Mouse (Mus musculus) hindbrain, postnatal 0 days (tissue): ENCODE measurements at regions not wholly inside any gene's neighbourhood (a gene's known extent, or its start where the extent isn't known, plus 50 kb on each side); places are given as distances from the start of the nearest gene placed in this dataset.
A peak's percentile ranks its signal among the peaks of the same experiment; 100 is the strongest.

Experiments
- ATAC-seq: fragments of 200-750 bp; cut with Nextera tagmentation; 2 replicates; pipeline ENCODE4 v1.8.0; 2017; ENCODE audit warnings: mild to moderate bottlenecking, moderate TSS enrichment, moderate library complexity
- DNase-seq: peaks from one replicate; pipeline ENCODE4 v3.0.0-alpha.2; 2015; ENCODE audit warnings: low spot score
- H3K27ac ChIP-seq: fragments of 300-500 bp; sonication (generic); 2 replicates; pipeline ENCODE4 v1.5.1; 2014; ENCODE audit warnings: mild to moderate bottlenecking
- H3K27me3 ChIP-seq: fragments of 300-500 bp; sonication (generic); 2 replicates; pipeline ENCODE4 v1.6.1; 2014; ENCODE audit warnings: low read length, mixed read lengths; ENCODE audit not compliant: insufficient read depth
- H3K36me3 ChIP-seq: fragments of 300-500 bp; sonication (generic); 2 replicates; pipeline ENCODE4 v1.6.1; 2014; ENCODE audit warnings: low read length, mixed read lengths; ENCODE audit not compliant: insufficient read depth
- H3K4me1 ChIP-seq: fragments of 300-500 bp; sonication (generic); 2 replicates; pipeline ENCODE4 v1.6.1; 2014; ENCODE audit warnings: antibody characterized with exemption, low read length, mixed read lengths; ENCODE audit not compliant: insufficient read depth
- H3K4me2 ChIP-seq: fragments of 300-500 bp; sonication (generic); 2 replicates; pipeline ENCODE4 v1.6.1; 2014; ENCODE audit warnings: low read depth, mild to moderate bottlenecking, low read length, moderate library complexity, mixed read lengths
- H3K4me3 ChIP-seq: fragments of 300-500 bp; sonication (generic); 2 replicates; pipeline ENCODE4 v1.5.1; 2014; ENCODE audit warnings: low read length
- H3K9ac ChIP-seq: fragments of 300-500 bp; sonication (generic); replicated peaks from 2 replicates; pipeline ENCODE4 v1.6.1; 2014; ENCODE audit warnings: mild to moderate bottlenecking, low read length, moderate library complexity, mixed read lengths
- H3K9me3 ChIP-seq: fragments of 300-500 bp; sonication (generic); 2 replicates; pipeline ENCODE4 v1.6.1; 2016; ENCODE audit warnings: low read length, mixed read lengths
- CTCF ChIP-seq: IDR thresholded peaks from 2 replicates; pipeline ENCODE4 v1.5.1; 2016; ENCODE audit warnings: antibody characterized with exemption, control low read depth, low read depth
- WGBS: fragments of 180-500 bp; shearing (Covaris S2); extraction: QIAGEN DNeasy Blood & Tissue Kit; methylation state at CpG from one replicate; pipeline ENCODE4 v1.1.7; 2014; 5-methylcytosine and 5-hydroxymethylcytosine counted together

DNA sequence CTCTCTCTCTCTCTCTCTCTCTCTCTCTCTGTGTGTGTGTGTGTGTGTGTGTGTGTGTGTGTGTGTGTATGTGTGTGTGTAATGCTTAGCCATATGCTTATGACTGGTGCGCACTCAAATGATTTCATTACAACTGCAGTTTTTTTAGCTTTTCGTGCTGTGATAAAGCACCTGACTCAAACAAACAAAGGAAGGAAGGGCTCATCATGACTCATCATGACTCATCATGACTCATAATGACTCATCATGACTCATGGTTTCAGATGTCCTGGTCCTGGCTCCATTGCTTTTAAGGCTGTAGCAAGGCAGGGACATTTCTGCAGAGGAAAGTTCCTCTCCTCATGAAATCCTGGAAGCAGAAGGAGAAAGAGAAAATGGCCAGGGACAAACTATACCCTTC is 302.9 kb downstream of the Foxa2 start:
- Histone ChIP-seq H3K4me2 (no peak overlapping the region), H3K4me3 (no peak overlapping the region), H3K36me3 (no peaks in the 10 kb centered on the region), H3K9ac (no peak overlapping the region), H3K4me1 (no peaks in the 10 kb centered on the region), H3K9me3 (no peaks in the 10 kb centered on the region), H3K27me3 (no peaks in the 10 kb centered on the region), H3K27ac (no peak overlapping the region)
- no peak for DNase-seq
- no peak for TF ChIP-seq CTCF
- no peak for ATAC-seq
- WGBS, result 84% methylated on average over 2 of the region's 2 CpGs

DNA sequence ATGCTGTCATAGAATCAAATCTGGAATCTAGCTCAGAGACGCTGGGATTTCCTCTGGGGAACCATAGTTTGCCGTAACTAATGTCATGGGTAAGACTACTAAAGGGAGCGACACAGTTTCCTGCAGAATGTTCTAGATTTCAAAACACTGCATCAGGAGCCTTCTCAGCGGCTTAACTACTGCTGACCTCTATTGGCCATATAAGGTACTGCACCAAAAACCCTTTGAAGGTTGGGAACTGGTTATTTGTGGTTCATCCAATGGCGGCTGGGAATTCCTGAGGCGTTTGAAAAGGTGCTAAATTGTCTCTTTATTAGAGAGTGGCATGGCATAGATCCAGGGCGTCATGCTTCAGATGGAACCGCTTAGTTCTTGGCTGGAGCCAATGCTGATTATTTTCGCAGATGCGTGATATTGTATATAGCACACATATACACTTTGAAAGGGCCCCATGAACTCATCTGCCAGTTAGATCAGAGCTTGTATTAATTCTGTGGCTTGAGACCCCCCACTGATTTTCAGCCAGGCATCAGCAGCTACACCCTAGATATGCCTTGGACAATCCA is 308.4 kb downstream of the Foxa2 start:
- Histone ChIP-seq H3K9me3 (no peaks in the 10 kb centered on the region), H3K4me1 (no peaks in the 10 kb centered on the region), H3K36me3 (no peaks in the 10 kb centered on the region), H3K4me3 (no peak overlapping the region), H3K27me3 (no peaks in the 10 kb centered on the region), H3K27ac (no peak overlapping the region), H3K4me2 (no peak overlapping the region), H3K9ac (no peak overlapping the region)
- peak; percentile 90 for TF ChIP-seq CTCF
- 39% methylated on average over 10 of the region's 10 CpGs for WGBS
- DNase-seq (peak; percentile 70), ATAC-seq (peak; percentile 55; the same call in 1 of the 2 replicates)

DNA sequence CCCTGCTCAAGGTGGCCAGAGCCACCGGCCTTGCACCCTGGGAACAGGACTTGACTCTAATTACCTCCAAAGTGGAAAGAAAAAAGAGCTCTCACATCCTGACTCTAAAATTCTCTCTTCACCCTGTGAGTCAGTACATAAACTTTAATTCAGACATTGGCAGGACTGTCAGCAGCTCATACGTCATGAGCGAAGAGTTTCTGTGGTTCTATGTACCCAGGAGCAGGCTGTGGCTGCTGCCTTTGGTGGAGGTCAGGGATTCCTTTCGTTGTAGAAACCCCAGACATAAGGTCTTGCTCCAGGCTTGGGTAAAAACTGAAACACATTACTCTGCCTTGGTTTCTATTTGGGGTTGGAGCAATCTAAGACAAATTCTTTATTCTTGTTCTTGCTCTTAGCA is 319.4 kb downstream of the Foxa2 start:
- ATAC-seq, result no peak
- WGBS, result 84% methylated on average over 4 of the region's 4 CpGs
- no peaks in the 10 kb centered on the region for H3K9me3 ChIP-seq

DNA sequence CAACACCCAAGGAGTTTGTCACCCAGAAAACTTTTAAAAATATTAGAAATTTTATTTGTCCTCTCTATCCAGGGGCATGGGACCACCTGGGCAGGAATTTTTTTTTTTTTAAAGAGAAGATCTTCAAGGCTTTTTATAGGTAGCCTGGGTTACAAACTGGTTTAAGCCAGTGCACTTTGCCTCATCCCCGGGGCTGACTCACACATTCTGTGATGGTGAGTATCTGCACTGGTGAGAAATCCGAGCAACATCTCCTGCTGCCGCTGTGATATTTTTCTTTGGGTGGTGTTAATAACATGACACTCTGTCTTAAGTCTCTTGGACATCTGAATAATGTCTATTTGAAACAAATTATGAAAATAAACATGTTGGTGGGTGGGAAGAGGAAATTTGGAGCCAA is 327.8 kb downstream of the Foxa2 start:
- ATAC-seq (no peak), DNase-seq (no peak)
- Histone ChIP-seq H3K4me3 (no peak overlapping the region), H3K9me3 (no peaks in the 10 kb centered on the region), H3K9ac (no peak overlapping the region), H3K27ac (no peak overlapping the region), H3K27me3 (no peaks in the 10 kb centered on the region), H3K36me3 (no peaks in the 10 kb centered on the region), H3K4me1 (no peaks in the 10 kb centered on the region), H3K4me2 (no peak overlapping the region)
- no peak for TF ChIP-seq CTCF
- 83% methylated on average over 3 of the region's 3 CpGs for WGBS

More for the DNA sequence above, 319.4 kb downstream of the Foxa2 start:
- DNase-seq, result no peak
- Histone ChIP-seq H3K27me3 (no peaks in the 10 kb centered on the region), H3K27ac (no peak overlapping the region), H3K4me2 (no peak overlapping the region), H3K4me1 (no peaks in the 10 kb centered on the region), H3K9ac (no peak overlapping the region), H3K36me3 (no peaks in the 10 kb centered on the region), H3K4me3 (no peak overlapping the region)
- TF ChIP-seq CTCF, result no peak

DNA sequence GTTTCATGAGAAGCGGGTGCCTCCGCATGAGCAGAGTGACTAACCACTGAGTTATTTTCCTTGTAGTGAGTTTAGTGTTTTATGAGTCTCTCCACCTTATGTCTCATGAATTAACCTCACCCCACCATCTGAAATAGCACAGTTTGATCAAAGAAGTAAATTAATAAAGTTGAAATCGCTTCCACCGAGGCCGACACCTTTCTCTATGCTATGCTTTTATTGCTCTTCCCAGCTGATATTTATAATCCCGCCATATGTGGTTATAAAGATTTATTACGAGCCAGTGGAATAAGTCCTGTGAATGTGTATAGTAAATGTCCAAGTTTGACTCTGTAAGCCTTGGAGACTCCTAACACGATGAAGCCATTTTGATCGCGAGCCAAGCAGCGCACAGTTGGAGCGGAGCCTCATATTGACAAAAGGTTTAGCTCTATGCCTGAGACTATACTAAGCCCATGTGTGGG is 329.3 kb downstream of the Foxa2 start:
- Histone ChIP-seq H3K27me3 (no peaks in the 10 kb centered on the region), H3K4me1 (no peaks in the 10 kb centered on the region), H3K4me3 (no peak overlapping the region), H3K9ac (no peak overlapping the region), H3K9me3 (no peaks in the 10 kb centered on the region), H3K4me2 (no peak overlapping the region), H3K27ac (no peak overlapping the region), H3K36me3 (no peaks in the 10 kb centered on the region)
- TF ChIP-seq CTCF, result no peak
- no peak for DNase-seq
- no peak for ATAC-seq
- WGBS, result 91% methylated on average over 12 of the region's 12 CpGs

DNA sequence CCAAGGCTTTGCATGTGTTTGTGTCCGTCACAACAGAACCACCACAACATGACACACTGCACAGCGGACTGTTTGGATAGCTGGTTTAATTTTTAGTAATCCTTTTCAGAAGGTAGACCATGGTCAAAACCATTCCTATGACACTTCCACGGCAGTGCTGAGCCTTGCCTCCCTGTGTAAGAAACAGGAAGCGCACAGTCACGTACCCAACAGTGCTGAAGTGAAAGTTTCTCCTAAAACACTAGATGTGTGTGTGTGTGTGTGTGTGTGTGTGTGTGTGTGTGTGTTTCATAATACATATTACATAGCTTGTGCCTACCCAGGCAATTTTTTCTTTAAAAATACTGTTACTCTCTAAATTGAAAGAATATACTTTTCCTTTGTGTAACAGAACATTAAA is 331.0 kb downstream of the Foxa2 start:
- DNase-seq, result no peak

DNA sequence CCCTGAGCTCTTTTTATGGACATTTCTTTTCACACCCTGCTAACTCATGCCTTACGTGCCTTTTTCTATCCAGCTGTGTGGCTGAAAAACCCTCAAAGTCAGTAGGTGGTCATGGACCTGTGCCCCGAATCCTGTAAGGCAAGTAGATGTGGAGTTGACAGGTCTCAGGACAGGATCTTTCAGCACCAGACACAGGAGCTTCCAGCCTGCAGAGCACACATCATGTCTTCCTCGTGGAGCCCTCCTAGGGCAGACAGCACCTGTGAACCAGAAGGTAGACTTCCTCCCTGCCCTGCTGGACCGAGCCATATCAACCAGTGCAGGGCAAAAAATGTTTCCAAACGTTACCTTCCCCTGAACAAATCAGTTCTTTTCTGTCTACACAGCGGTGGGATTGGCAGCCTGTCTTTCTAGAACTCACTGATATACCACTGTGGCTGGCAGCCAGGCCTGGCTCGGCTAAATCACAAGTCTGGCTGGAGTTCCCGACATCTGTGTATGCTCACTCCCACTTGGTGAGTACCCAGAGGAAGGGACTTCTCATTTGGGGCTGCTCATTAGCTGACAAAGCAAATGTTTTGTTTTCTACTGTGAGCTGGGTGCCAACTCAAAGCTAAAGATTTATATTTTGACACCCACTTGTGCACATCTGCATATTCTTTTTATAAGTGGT is 336.0 kb downstream of the Foxa2 start:
- WGBS, result 38% methylated on average over 8 of the region's 8 CpGs
- H3K4me1 ChIP-seq, result no peaks in the 10 kb centered on the region

More for the DNA sequence above, 331.0 kb downstream of the Foxa2 start:
- Histone ChIP-seq H3K4me1 (no peaks in the 10 kb centered on the region), H3K27me3 (no peaks in the 10 kb centered on the region), H3K4me2 (no peak overlapping the region), H3K36me3 (no peaks in the 10 kb centered on the region), H3K9me3 (no peaks in the 10 kb centered on the region), H3K9ac (no peak overlapping the region), H3K27ac (no peak overlapping the region), H3K4me3 (no peak overlapping the region)
- no peak for TF ChIP-seq CTCF
- no peak for ATAC-seq
- WGBS, result 86% methylated on average over 5 of the region's 5 CpGs

More for the DNA sequence above, 336.0 kb downstream of the Foxa2 start:
- TF ChIP-seq CTCF, result no peak
- H3K4me2 ChIP-seq, result no peak overlapping the region
- no peak for ATAC-seq
- H3K4me3 ChIP-seq, result no peak overlapping the region
- H3K9me3 ChIP-seq, result no peaks in the 10 kb centered on the region
- H3K36me3 ChIP-seq, result no peaks in the 10 kb centered on the region
- H3K9ac ChIP-seq, result no peak overlapping the region
- H3K27me3 ChIP-seq, result no peaks in the 10 kb centered on the region
- H3K27ac ChIP-seq, result no peak overlapping the region
- peak; percentile 60 for DNase-seq
